Mouse (Mus musculus): ENCODE results near the gene Hspb9.

Gene Hspb9

GRCm38 (mm10) chr11:100729976-100730375 lies 16.3 kb downstream of the Hspb9 start:
- in situ Hi-C loops (cut with MboI, MseI), result no loop called here

GRCm38 (mm10) chr11:100730477-100731205 lies 17.0 kb downstream of the Hspb9 start:
- in situ Hi-C loops (cut with MboI, MseI), result no loop called here

GRCm38 (mm10) chr11:100735134-100735865 lies 21.6 kb downstream of the Hspb9 start:
- in situ Hi-C loops (cut with MboI, MseI), result no loop called here

- in situ Hi-C loops (cut with MboI, MseI), result no loop called here
Observed at GRCm38 (mm10) chr11:100735954-100736745, 22.5 kb downstream of the Hspb9 start.

GRCm38 (mm10) chr11:100736746-100737080 lies 23.1 kb downstream of the Hspb9 start:
- in situ Hi-C loops (cut with MboI, MseI), result no loop called here

GRCm38 (mm10) chr11:100737105-100737733 lies 23.6 kb downstream of the Hspb9 start:
- in situ Hi-C loops (cut with MboI, MseI), result no loop called here

GRCm38 (mm10) chr11:100738066-100738604 lies 24.5 kb downstream of the Hspb9 start, which contains the start of gene Rab5c:
Gene Rab5c, minus strand, starts transcription at chr11:100738215.
- in situ Hi-C loops (cut with MboI, MseI), result no loop called here

GRCm38 (mm10) chr11:100738749-100739148 lies 25.1 kb downstream of the Hspb9 start:
- in situ Hi-C loops (cut with MboI, MseI), result no loop called here

GRCm38 (mm10) chr11:100741348-100741747 lies 27.7 kb downstream of the Hspb9 start:
- in situ Hi-C loops (cut with MboI, MseI), result no loop called here

GRCm38 (mm10) chr11:100745085-100745484 lies 31.4 kb downstream of the Hspb9 start:
- in situ Hi-C loops (cut with MboI, MseI), result no loop called here

GRCm38 (mm10) chr11:100746546-100746945 lies 32.9 kb downstream of the Hspb9 start:
- in situ Hi-C loops (cut with MboI, MseI), result no loop called here

- in situ Hi-C loops (cut with MboI, MseI), result no loop called here
Observed at GRCm38 (mm10) chr11:100747114-100747513, 33.5 kb downstream of the Hspb9 start.

- in situ Hi-C loops (cut with MboI, MseI), result no loop called here
Observed at GRCm38 (mm10) chr11:100748620-100749019, 35.0 kb downstream of the Hspb9 start.

- in situ Hi-C loops (cut with MboI, MseI), result no loop called here
Observed at GRCm38 (mm10) chr11:100749469-100749868, 35.8 kb downstream of the Hspb9 start.

GRCm38 (mm10) chr11:100750127-100750526 lies 36.5 kb downstream of the Hspb9 start:
- in situ Hi-C loops (cut with MboI, MseI), result no loop called here

GRCm38 (mm10) chr11:100752294-100752693 lies 38.6 kb downstream of the Hspb9 start:
- in situ Hi-C loops (cut with MboI, MseI), result no loop called here

- in situ Hi-C loops (cut with MboI, MseI), result no loop called here
Observed at GRCm38 (mm10) chr11:100754021-100754692, 40.5 kb downstream of the Hspb9 start.

- in situ Hi-C loops (cut with MboI, MseI), result no loop called here
Observed at GRCm38 (mm10) chr11:100754693-100755057, 41.0 kb downstream of the Hspb9 start.

GRCm38 (mm10) chr11:100756476-100756875 lies 42.8 kb downstream of the Hspb9 start:
- in situ Hi-C loops (cut with MboI, MseI), result no loop called here

GRCm38 (mm10) chr11:100757566-100757965 lies 43.9 kb downstream of the Hspb9 start:
- in situ Hi-C loops (cut with MboI, MseI), result no loop called here

All from T-helper 17 cell (primary cell).